Mouse (Mus musculus) olfactory bulb, adult 2 months (tissue): Measurements from ENCODE around the gene Mypn.

Experiments used
- CTCF ChIP-seq: fragments of 200-500 bp; IDR thresholded peaks from 2 replicates; pipeline ENCODE4 v1.5.1; 2012; ENCODE audit warnings: low read depth, mild to moderate bottlenecking, low read length, moderate library complexity; ENCODE audit not compliant: insufficient read depth
- POLR2A ChIP-seq: fragments of 200-500 bp; IDR thresholded peaks from 2 replicates; pipeline ENCODE4 v1.6.1; 2012; ENCODE audit warnings: mild to moderate bottlenecking, low read depth, low read length, moderate library complexity; ENCODE audit not compliant: insufficient read depth

GRCm38 (mm10) chr10:63165752-63166412, 37.9 kb downstream of the Mypn start:
- TF ChIP-seq CTCF (no peak), POLR2A (no peak)
